Mouse (Mus musculus) hindbrain, embryonic 11.5 days (tissue): Measurements from ENCODE around the gene Fndc3a. TPM values are rescaled to one million over a fixed set of nuclear protein-coding genes. Genes with fewer than 3 reads are reported as not detected.

Experiments
- polyA plus RNA-seq: library from polyadenylated mRNA; unstranded; fragments of >200 nt; fragmentation: Nextera tagmentation; extraction: Ambion mirVana; gene quantifications from 2 replicates; pipeline ENCODE4 v1.2.1, GENCODE M21; 2014

Fndc3a gene
- polyA plus RNA-seq, 1 experiment from 2014 or later: 57.2 TPM

Other genes with a start within 250 kb of the Fndc3a start
- gene Gm9195, start 218.2 kb downstream of the Fndc3a start, polyA plus RNA-seq: not detected in 2 replicates